Mouse (Mus musculus): ENCODE data around the gene Uxs1. TPM values are rescaled to one million over a fixed set of nuclear protein-coding genes. Genes with fewer than 3 reads are reported as not detected.

Gene Uxs1
- polyA plus RNA-seq, 1 experiment from 2014 or later = 18.5 TPM

DNA sequence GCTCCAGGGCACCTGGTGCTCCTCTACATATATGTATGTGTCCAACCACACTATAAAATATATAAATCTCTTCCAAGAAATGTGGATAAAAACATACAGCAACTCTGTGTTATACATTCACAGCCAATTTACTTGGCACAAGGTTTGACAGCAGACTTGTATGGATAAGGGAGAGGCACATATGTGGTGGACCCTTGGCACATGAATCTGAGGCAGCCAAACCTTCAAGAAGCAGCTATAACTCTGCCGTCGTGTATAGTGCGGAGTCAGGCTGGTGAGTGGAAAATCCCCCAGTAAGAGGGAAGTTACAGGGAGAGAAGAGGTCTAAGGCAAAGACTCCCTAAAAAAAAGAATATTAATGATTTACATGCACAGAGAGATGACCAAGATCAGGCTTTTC, 54.9 kb downstream of the Uxs1 start:
- DNase-seq (ENCODE audit: low spot score) (no peak), ATAC-seq (no peak)
- no peaks in the 10 kb centered on the region for H3K4me1 ChIP-seq (ENCODE audit: insufficient read depth, low read depth, low read length)
- H3K27ac ChIP-seq (ENCODE audit: low read length) = no peak overlapping the region
- H3K9ac ChIP-seq (replicated peaks; ENCODE audit: low read depth) = no peak overlapping the region
- TF ChIP-seq CTCF (IDR thresholded peaks at IDR 0.05) (no peak), EP300 (IDR thresholded peaks at IDR 0.05) (no peak)
- H3K4me3 ChIP-seq (ENCODE audit: low read depth, low read length) = no peak overlapping the region
- H3K9me3 ChIP-seq (ENCODE audit: low read length) = no peaks in the 10 kb centered on the region
- WGBS = 94% methylated on average over 3 of the region's 3 CpGs
- H3K36me3 ChIP-seq (ENCODE audit: insufficient read depth, low read length) = no peaks in the 10 kb centered on the region; the same call in 1 of the 2 replicates
- H3K4me2 ChIP-seq (replicated peaks; ENCODE audit: low read depth, low read length) = no peak overlapping the region
- H3K27me3 ChIP-seq (replicated peaks; ENCODE audit: insufficient read depth, low read length) = no peaks in the 10 kb centered on the region

DNA sequence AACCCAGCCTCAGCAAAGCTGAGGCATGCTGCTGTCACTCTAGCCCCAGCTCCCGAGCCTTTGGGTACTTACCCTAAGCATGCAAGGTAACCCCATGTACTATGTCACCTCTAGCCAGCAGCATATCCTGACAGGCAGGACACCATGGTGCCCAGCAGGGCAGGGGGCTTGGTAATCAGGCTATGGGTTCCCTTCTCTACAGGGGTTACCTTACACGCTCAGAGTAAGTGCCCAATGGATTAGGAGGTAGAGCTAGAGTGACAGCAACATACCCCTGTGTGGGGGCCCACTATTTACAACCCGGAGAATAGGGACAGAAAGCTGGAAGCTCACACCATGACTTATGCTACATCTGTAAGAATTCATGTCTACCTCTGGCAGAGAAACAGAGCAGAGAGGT, 57.6 kb downstream of the Uxs1 start:
- H3K36me3 ChIP-seq (ENCODE audit: insufficient read depth, low read length) = no peaks in the 10 kb centered on the region; the same call in 1 of the 2 replicates
- TF ChIP-seq EP300 (IDR thresholded peaks at IDR 0.05) (no peak), CTCF (IDR thresholded peaks at IDR 0.05) (no peak)

GRCm38 (mm10) chr1:43769348-43769747, 58.3 kb downstream of the Uxs1 start:
- Histone ChIP-seq H3K27ac (ENCODE audit: low read length) (no peak overlapping the region), H3K4me3 (ENCODE audit: low read depth, low read length) (no peak overlapping the region), H3K4me1 (ENCODE audit: insufficient read depth, low read depth, low read length) (no peaks in the 10 kb centered on the region), H3K9ac (replicated peaks; ENCODE audit: low read depth) (no peak overlapping the region), H3K36me3 (ENCODE audit: insufficient read depth, low read length) (no peaks in the 10 kb centered on the region; the same call in 1 of the 2 replicates), H3K4me2 (replicated peaks; ENCODE audit: low read depth, low read length) (no peak overlapping the region), H3K9me3 (ENCODE audit: low read length) (no peaks in the 10 kb centered on the region), H3K27me3 (replicated peaks; ENCODE audit: insufficient read depth, low read length) (no peaks in the 10 kb centered on the region)
- DNase-seq (ENCODE audit: low spot score) (no peak), ATAC-seq (no peak)
- 60% methylated on average over 1 of the region's 1 CpGs for WGBS
- TF ChIP-seq EP300 (IDR thresholded peaks at IDR 0.05) = no peak
- TF ChIP-seq CTCF (IDR thresholded peaks at IDR 0.05) = no peak

More for the DNA sequence above, 57.6 kb downstream of the Uxs1 start:
- H3K27ac ChIP-seq (ENCODE audit: low read length) = no peak overlapping the region
- no peaks in the 10 kb centered on the region for H3K27me3 ChIP-seq (replicated peaks; ENCODE audit: insufficient read depth, low read length)
- H3K4me3 ChIP-seq (ENCODE audit: low read depth, low read length) = no peak overlapping the region
- H3K9me3 ChIP-seq (ENCODE audit: low read length) = no peaks in the 10 kb centered on the region
- no peaks in the 10 kb centered on the region for H3K4me1 ChIP-seq (ENCODE audit: insufficient read depth, low read depth, low read length)
- no peak for ATAC-seq
- no peak for DNase-seq (ENCODE audit: low spot score)
- no peak overlapping the region for H3K9ac ChIP-seq (replicated peaks; ENCODE audit: low read depth)
- 93% methylated on average over 3 of the region's 3 CpGs for WGBS
- no peak overlapping the region for H3K4me2 ChIP-seq (replicated peaks; ENCODE audit: low read depth, low read length)

- WGBS = 62% methylated on average over 4 of the region's 4 CpGs
- H3K27me3 ChIP-seq (replicated peaks; ENCODE audit: insufficient read depth, low read length) = no peaks in the 10 kb centered on the region
- H3K4me3 ChIP-seq (ENCODE audit: low read depth, low read length) = no peak overlapping the region
- DNase-seq (ENCODE audit: low spot score) (no peak), ATAC-seq (no peak)
- H3K4me2 ChIP-seq (replicated peaks; ENCODE audit: low read depth, low read length) = no peak overlapping the region
- TF ChIP-seq CTCF (IDR thresholded peaks at IDR 0.05) = no peak
- no peak for TF ChIP-seq EP300 (IDR thresholded peaks at IDR 0.05)
- no peak overlapping the region for H3K9ac ChIP-seq (replicated peaks; ENCODE audit: low read depth)
- no peaks in the 10 kb centered on the region for H3K4me1 ChIP-seq (ENCODE audit: insufficient read depth, low read depth, low read length)
- H3K36me3 ChIP-seq (ENCODE audit: insufficient read depth, low read length) = no peaks in the 10 kb centered on the region; the same call in 1 of the 2 replicates
- H3K9me3 ChIP-seq (ENCODE audit: low read length) = no peaks in the 10 kb centered on the region
- no peak overlapping the region for H3K27ac ChIP-seq (ENCODE audit: low read length)
Observed at GRCm38 (mm10) chr1:43768385-43768990, 59.1 kb downstream of the Uxs1 start.

- H3K4me2 ChIP-seq (replicated peaks; ENCODE audit: low read depth, low read length) = no peak overlapping the region
- no peak overlapping the region for H3K4me3 ChIP-seq (ENCODE audit: low read depth, low read length)
- no peak for DNase-seq (ENCODE audit: low spot score)
- no peak overlapping the region for H3K9ac ChIP-seq (replicated peaks; ENCODE audit: low read depth)
- H3K27ac ChIP-seq (ENCODE audit: low read length) = no peak overlapping the region
- no peaks in the 10 kb centered on the region for H3K9me3 ChIP-seq (ENCODE audit: low read length)
- no peak for TF ChIP-seq CTCF (IDR thresholded peaks at IDR 0.05)
- no peak for TF ChIP-seq EP300 (IDR thresholded peaks at IDR 0.05)
- H3K27me3 ChIP-seq (replicated peaks; ENCODE audit: insufficient read depth, low read length) = no peaks in the 10 kb centered on the region
- WGBS = 98% methylated on average over 2 of the region's 2 CpGs
- no peak for ATAC-seq
- H3K4me1 ChIP-seq (ENCODE audit: insufficient read depth, low read depth, low read length) = no peaks in the 10 kb centered on the region
- H3K36me3 ChIP-seq (ENCODE audit: insufficient read depth, low read length) = no peaks in the 10 kb centered on the region; the same call in 1 of the 2 replicates
Observed at GRCm38 (mm10) chr1:43766328-43766727, 61.3 kb downstream of the Uxs1 start.

- 97% methylated on average over 2 of the region's 2 CpGs for WGBS
- Histone ChIP-seq H3K27me3 (replicated peaks; ENCODE audit: insufficient read depth, low read length) (no peaks in the 10 kb centered on the region), H3K4me3 (ENCODE audit: low read depth, low read length) (no peak overlapping the region), H3K36me3 (ENCODE audit: insufficient read depth, low read length) (no peaks in the 10 kb centered on the region), H3K27ac (ENCODE audit: low read length) (no peak overlapping the region), H3K4me2 (replicated peaks; ENCODE audit: low read depth, low read length) (no peak overlapping the region), H3K9me3 (ENCODE audit: low read length) (no peaks in the 10 kb centered on the region), H3K9ac (replicated peaks; ENCODE audit: low read depth) (no peak overlapping the region), H3K4me1 (ENCODE audit: insufficient read depth, low read depth, low read length) (no peaks in the 10 kb centered on the region)
- no peak for DNase-seq (ENCODE audit: low spot score)
- ATAC-seq = no peak
- no peak for TF ChIP-seq EP300 (IDR thresholded peaks at IDR 0.05)
- TF ChIP-seq CTCF (IDR thresholded peaks at IDR 0.05) = no peak
Observed at GRCm38 (mm10) chr1:43764481-43764880, 63.1 kb downstream of the Uxs1 start.

DNA sequence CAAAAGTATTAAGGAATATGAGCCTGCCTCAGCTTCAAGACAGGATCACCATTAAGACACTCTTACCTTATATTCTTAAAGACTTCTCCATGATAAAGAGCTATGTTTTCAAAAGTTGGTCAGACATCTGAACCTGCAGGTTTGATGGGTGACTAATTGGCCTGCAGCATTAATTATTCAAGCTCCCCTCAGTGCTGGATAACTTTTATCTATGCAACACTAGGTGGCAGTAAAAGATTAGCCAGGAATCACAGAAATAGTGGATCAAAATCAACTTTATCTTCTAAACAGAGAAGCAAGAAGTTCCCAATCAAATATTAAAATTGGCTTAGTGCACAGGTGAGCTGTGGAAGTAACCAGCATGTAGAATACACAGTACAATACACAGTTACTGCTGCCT, 67.5 kb downstream of the Uxs1 start:
- Histone ChIP-seq H3K9ac (replicated peaks; ENCODE audit: low read depth) (no peak overlapping the region), H3K4me1 (ENCODE audit: insufficient read depth, low read depth, low read length) (no peaks in the 10 kb centered on the region), H3K4me2 (replicated peaks; ENCODE audit: low read depth, low read length) (no peak overlapping the region), H3K9me3 (ENCODE audit: low read length) (no peaks in the 10 kb centered on the region), H3K27ac (ENCODE audit: low read length) (no peak overlapping the region), H3K36me3 (ENCODE audit: insufficient read depth, low read length) (no peaks in the 10 kb centered on the region), H3K27me3 (replicated peaks; ENCODE audit: insufficient read depth, low read length) (no peaks in the 10 kb centered on the region), H3K4me3 (ENCODE audit: low read depth, low read length) (no peak overlapping the region)
- ATAC-seq (no peak), DNase-seq (ENCODE audit: low spot score) (peak; percentile 54)
- peak; percentile 74 for TF ChIP-seq CTCF (IDR thresholded peaks at IDR 0.05)
- TF ChIP-seq EP300 (IDR thresholded peaks at IDR 0.05) = no peak
